Mouse (Mus musculus): ENCODE measurements around the gene Vcp. TPM values are rescaled to one million over a fixed set of nuclear protein-coding genes. Genes with fewer than 3 reads are reported as not detected.

Gene Vcp
- 93.8 and 117 TPM in 2 replicates for total RNA-seq (2023)

DNA sequence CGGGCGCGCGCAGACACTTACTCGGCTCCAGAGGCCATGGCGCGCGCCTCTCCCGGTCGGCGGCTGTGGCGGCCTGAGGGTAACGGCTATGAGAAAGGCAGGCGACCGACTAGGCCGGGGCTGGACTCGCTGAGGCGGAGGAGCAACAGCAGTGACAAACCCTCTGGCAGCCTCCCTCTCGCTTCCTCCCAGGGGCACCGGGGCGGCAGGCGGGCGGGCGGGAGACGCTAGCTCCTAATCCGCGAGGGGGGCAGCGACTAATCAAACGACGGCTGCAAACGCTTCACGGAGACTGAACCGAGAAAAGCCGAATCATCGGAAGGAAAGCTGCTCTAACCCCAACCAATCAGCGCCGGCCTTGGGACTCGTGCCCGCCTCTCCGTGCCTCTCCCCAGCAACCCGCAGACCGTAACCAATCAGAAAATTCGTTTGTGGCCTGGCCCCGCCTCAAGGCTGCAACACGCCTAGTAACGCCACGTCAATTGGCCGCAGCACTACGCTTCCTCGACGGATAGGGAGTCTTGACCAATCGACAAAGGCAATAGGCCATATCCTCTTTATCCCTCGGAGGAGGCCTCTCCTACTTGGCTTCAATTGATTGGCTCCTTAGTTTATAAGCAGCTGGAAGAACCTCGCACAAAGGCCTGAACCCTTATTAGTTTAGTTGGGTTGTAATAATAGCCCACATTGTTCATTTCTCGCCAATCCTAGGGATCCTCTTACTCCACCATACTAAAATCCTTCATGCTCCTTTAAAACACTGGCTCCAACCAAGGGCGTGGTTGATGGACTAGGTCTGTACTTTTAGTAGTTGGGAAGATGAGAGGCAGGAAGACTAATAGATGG lies at the start of gene Vcp:
Gene Vcp, minus strand, starts transcription at position 367 of the 846 bp plus-strand sequence.

DNA sequence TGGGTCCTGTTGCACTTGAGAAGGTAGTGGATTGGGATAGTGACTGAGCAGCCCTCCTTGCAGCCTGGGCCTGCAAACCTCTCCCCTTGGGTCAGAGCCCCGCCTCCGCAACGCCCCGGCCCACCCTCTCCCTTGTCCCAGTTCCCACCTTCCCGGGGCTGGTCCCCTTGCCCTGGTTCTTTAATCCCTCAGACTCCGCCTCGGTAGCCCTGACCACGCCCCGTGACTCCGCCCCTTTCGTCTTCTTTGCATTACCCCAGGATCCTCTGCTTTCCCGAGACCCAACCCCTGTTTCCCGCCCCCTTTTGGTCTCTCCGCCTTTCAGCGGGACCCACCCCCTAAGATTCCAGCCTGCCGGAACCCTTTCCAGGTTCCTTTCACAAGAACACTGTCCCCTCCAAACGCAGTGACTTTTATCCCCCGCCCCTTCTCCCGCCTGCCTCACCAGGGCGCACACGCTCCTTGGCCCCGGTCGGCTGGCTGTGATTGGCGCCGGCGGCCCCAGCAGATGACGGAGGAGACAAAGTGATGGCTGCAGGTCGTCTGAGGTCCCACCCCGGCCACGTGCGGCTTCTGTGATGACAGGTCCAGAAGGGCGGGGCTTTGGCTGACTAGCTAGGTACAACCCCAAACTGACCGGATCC lies 45.5 kb upstream of the Vcp start, which contains the start of gene Fam214b:
Gene Fam214b, minus strand, starts transcription at position 562 of the 644 bp plus-strand sequence.

DNA sequence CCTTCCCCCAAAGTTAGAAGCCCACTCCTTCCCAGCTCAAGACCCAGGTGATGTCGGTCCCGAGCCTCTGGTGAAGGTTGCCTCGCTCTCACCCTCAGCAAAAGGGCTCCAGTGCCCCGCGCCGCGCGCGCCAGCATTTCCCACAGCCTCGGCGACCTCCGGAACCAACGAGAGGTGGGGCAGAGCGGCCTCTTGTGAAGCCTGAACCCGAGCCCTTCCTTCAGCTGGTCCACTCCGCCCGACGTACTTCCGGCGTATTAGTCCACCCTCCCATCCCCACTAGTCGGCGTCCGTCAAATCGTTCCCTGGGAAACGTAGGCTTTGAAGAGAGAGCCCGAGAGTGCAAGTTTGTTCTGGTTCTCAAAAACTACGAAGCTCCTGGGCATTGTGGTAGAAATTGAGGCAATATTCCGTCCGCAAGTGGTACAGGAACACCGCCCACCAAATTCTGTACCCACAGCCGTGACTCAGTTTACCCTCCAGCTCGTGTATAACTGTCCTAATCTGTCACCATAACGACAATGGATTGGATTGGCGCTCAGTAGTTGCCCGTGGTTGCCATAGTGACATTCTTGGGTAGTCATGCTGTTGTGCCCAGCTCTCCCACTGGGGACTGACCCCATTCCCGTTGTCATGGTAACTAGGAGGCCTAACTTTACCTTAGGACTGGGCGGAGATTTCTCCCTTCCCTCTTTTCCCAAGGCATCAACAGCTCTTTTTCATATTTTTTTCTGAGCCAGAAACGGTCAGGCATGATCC lies 31.1 kb upstream of the Vcp start, which contains the start of gene Stoml2:
Gene Stoml2, minus strand, starts transcription at position 474 of the 759 bp plus-strand sequence.

DNA sequence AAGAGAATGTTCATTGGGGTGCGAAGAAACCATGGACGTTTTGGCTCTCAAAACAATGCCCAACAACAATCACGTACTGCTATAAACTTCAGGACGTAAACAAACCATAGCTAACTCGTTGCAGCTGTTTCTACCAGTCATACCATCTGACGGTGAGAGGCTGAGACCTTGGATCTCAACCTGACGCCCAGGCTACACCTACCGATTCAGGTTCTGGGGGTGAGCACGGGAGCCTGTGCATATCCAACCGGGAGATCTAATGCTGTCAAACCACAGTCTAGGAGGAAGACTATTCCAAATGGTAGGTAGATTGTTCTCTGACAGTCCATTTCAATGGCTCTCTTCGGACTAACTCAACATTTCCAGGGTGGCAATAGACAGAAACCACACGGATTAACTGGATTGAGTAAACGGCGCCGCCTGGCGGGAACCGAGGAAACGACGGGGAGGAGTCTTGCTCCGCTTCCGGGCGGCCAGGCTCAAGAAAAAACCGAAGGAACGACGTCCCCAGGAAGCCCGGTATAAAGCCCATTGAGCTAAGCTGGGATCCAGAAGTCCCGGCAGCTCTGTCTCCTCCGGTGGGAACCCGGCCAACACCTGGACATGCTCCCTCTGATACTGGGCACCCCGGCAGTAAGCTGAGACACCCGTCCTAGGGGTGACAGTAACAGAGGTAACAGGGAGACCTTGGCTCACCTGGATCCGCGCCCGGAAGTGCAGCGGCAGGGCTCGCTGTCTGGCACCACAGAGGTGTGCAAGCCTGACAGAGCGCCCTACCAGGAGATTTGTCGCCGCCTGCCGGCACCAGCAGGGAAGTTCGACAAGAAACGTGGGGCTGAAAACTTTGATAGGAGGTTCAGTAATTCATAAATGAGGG lies 25.0 kb upstream of the Vcp start, which contains the start of gene Pigo:
Gene Pigo, minus strand, starts transcription at position 736 of the 877 bp plus-strand sequence.

DNA sequence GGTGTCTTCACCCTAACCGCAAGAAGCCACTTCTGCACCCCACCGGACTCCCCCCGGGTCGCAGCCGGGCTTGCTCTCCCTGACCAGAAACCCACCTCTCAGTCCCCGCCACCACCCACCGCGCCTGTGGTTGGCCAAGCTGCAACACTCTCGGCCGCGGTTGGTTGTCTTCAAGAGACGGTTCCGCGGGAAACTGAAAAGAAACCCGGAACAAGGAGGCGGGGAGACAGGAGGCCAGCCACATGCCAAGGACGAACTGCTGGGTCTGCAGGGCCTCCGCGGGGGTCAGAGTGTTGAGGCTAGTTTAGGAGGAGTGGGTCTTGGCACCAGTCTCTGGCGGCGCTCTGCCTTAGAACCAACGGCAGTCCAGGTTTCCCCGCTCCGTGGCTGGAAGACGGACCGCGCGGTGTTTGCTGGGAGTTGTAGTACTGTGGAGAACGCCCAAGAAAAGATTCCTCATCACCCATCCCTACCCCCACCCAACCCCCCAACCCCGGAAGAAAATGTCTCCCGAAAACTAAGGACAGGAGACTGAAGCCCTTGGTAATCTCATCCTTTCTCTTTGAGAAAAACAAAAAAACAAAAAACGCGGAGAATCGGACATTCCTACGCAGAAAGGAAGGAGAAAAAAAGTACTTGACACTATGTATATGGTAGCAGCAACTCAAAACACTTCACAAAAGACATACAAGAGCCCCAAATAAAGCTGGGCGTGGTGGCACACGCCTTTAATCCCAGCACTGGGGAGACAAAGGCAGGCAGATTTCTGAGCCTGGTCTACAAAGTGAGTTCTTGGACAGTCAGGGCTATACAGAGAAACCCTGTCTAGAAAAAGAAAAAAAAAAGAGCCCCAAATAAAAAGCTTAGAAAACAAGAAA lies 10.1 kb upstream of the Vcp start, which contains the start of gene Fancg:
Gene Fancg, minus strand, starts transcription at position 346 of the 878 bp plus-strand sequence.

DNA sequence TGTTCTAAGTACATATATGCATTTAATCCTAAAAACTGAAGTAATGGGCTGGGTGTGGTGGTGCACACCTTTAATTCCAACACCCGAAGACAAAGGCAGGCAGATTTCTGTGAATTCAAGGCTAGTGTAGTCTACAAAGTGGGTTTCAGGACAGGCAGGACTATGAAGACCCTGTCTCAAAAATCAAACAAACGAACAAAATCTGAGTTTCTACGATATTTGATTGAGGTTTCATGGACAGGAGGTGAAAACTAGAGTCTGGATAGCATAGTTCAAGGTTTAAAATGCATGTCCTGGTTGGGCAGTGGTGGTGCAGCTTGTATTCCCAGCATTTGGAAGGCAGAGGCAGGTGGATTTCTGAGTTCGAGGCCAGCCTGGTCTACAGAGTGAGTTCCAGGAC lies 31.0 kb downstream of the Vcp start, which contains the start of gene 1700022I11Rik:
Gene 1700022I11Rik, plus strand, starts transcription at position 301 of the 400 bp plus-strand sequence.

DNA sequence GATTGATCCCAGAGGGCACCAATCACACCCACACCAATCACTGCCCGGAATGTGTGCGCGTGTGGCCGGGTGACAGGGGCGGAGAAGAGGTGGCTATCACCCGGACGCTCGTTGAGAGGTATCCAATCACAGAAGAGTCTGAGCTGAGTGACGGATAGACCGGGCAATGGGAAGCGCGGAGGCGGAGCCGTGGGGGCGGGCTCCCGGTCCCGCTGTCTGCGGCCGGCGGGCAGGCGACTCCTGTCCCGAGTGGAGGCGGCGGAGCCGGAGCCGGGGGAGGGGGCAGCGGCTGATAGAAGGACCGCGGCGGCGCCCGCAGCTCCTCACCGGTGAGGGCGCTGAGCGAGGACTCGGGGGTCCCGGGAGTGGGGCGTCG lies 50.6 kb downstream of the Vcp start, which contains the start of gene Dnajb5:
Gene Dnajb5, plus strand, starts transcription at position 139 of the 376 bp plus-strand sequence.

Other genes with a start within 250 kb of the Vcp start
- not detected in 2 replicates for gene Ccl19, start 243.9 kb downstream of the Vcp start, total RNA-seq (2023)
- gene Ccl21a, start 226.5 kb downstream of the Vcp start, total RNA-seq (2023), result not detected in 2 replicates
- not detected in 2 replicates for gene Fam205a1, start 146.6 kb downstream of the Vcp start, total RNA-seq (2023)
- not detected in 2 replicates for gene Gm12394, start 143.7 kb downstream of the Vcp start, total RNA-seq (2023)
- gene Fam205c, start 126.3 kb downstream of the Vcp start, total RNA-seq (2023), result not detected in 2 replicates
- gene Phf24, start 83.8 kb downstream of the Vcp start, total RNA-seq (2023), result 0.54 TPM in 1 of 2 replicates, not detected in the other
- gene Dnajb5, start 50.7 kb downstream of the Vcp start, total RNA-seq (2023), result 3.6 and 4.7 TPM in 2 replicates
- gene 1700022I11Rik, start 30.9 kb downstream of the Vcp start, total RNA-seq (2023), result not detected in 2 replicates
- gene Fancg, start 10.0 kb upstream of the Vcp start, total RNA-seq (2023), result 19.9 and 25.0 TPM in 2 replicates
- gene Pigo, start 25.3 kb upstream of the Vcp start, total RNA-seq (2023), result 9.8 and 24.3 TPM in 2 replicates
- gene Stoml2, start 31.2 kb upstream of the Vcp start, total RNA-seq (2023), result 37.9 and 43.3 TPM in 2 replicates
- 51.8 and 66.6 TPM in 2 replicates for gene Fam214b, start 45.7 kb upstream of the Vcp start, total RNA-seq (2023)
- 0.06 and 0.48 TPM in 2 replicates for gene Unc13b, start 58.4 kb upstream of the Vcp start, total RNA-seq (2023)